Mouse (Mus musculus): ENCODE measurements around the gene C9.

Gene C9

GRCm38 (mm10) chr15:6445135-6445534 lies at the start of gene C9:
Gene C9 (plus strand): TSS chr15:6445327.
- DNase-seq (ENCODE audit: low spot score) = no peak

- no peak for DNase-seq (ENCODE audit: low spot score)
These were observed 46.9 kb upstream of the C9 start for GRCm38 (mm10) chr15:6398211-6398610.

GRCm38 (mm10) chr15:6398881-6399280 lies 46.2 kb upstream of the C9 start:
- DNase-seq (ENCODE audit: low spot score) = no peak

GRCm38 (mm10) chr15:6400115-6400514 lies 45.0 kb upstream of the C9 start:
- no peak for DNase-seq (ENCODE audit: low spot score)

GRCm38 (mm10) chr15:6402433-6402832 lies 42.7 kb upstream of the C9 start:
- DNase-seq (ENCODE audit: low spot score) = no peak

- DNase-seq (ENCODE audit: low spot score) = no peak
These were observed 41.0 kb upstream of the C9 start for GRCm38 (mm10) chr15:6404172-6404571.

GRCm38 (mm10) chr15:6406771-6407170 lies 38.4 kb upstream of the C9 start:
- DNase-seq (ENCODE audit: low spot score) = no peak

- DNase-seq (ENCODE audit: low spot score) = no peak
These were observed 36.1 kb upstream of the C9 start for GRCm38 (mm10) chr15:6409031-6409430.

- no peak for DNase-seq (ENCODE audit: low spot score)
These were observed 35.0 kb upstream of the C9 start for GRCm38 (mm10) chr15:6410161-6410560.

GRCm38 (mm10) chr15:6411334-6411733 lies 33.8 kb upstream of the C9 start:
- no peak for DNase-seq (ENCODE audit: low spot score)

GRCm38 (mm10) chr15:6415317-6415716 lies 29.8 kb upstream of the C9 start:
- no peak for DNase-seq (ENCODE audit: low spot score)

GRCm38 (mm10) chr15:6431777-6432176 lies 13.3 kb upstream of the C9 start:
- no peak for DNase-seq (ENCODE audit: low spot score)

- DNase-seq (ENCODE audit: low spot score) = peak; percentile 47
These were observed 12.7 kb upstream of the C9 start for GRCm38 (mm10) chr15:6432411-6432810.

- no peak for DNase-seq (ENCODE audit: low spot score)
These were observed 9.8 kb upstream of the C9 start for GRCm38 (mm10) chr15:6435281-6435680.

GRCm38 (mm10) chr15:6435773-6436172 lies 9.4 kb upstream of the C9 start:
- DNase-seq (ENCODE audit: low spot score) = peak; percentile 63

- DNase-seq (ENCODE audit: low spot score) = no peak
These were observed 6.4 kb upstream of the C9 start for GRCm38 (mm10) chr15:6438685-6439084.

- DNase-seq (ENCODE audit: low spot score) = no peak
These were observed 675 bp upstream of the C9 start for GRCm38 (mm10) chr15:6444452-6444851.

GRCm38 (mm10) chr15:6446181-6446580 lies 1.1 kb downstream of the C9 start:
- no peak for DNase-seq (ENCODE audit: low spot score)

GRCm38 (mm10) chr15:6448892-6449291 lies 3.8 kb downstream of the C9 start:
- DNase-seq (ENCODE audit: low spot score) = no peak

GRCm38 (mm10) chr15:6454461-6454860 lies 9.3 kb downstream of the C9 start:
- DNase-seq (ENCODE audit: low spot score) = no peak

GRCm38 (mm10) chr15:6461381-6461780 lies 16.3 kb downstream of the C9 start:
- no peak for DNase-seq (ENCODE audit: low spot score)

GRCm38 (mm10) chr15:6463361-6463923 lies 18.3 kb downstream of the C9 start:
- no peak for DNase-seq (ENCODE audit: low spot score)

- no peak for DNase-seq (ENCODE audit: low spot score)
These were observed 21.9 kb downstream of the C9 start for GRCm38 (mm10) chr15:6466995-6467394.

- no peak for DNase-seq (ENCODE audit: low spot score)
These were observed 23.7 kb downstream of the C9 start for GRCm38 (mm10) chr15:6468845-6469244.

GRCm38 (mm10) chr15:6469384-6469783 lies 24.3 kb downstream of the C9 start:
- DNase-seq (ENCODE audit: low spot score) = no peak
